Mouse (Mus musculus): ENCODE measurements around the gene Plekhb2. TPM values are rescaled to one million over a fixed set of nuclear protein-coding genes. Genes with fewer than 3 reads are reported as not detected.

The Plekhb2 gene
- 32.1 to 49.0 TPM (median 41.0 TPM) in 3 replicates for total RNA-seq (2017)

GRCm38 (mm10) chr1:34849745-34850342 lies at the start of gene Plekhb2:
TSS of gene Plekhb2 (plus strand) at chr1:34849976.
- ATAC-seq (replicated peaks; ENCODE audit: insufficient number of reproducible peaks, low FRiP score, low TSS enrichment, poor library complexity, severe bottlenecking), result peak; percentile 56

DNA sequence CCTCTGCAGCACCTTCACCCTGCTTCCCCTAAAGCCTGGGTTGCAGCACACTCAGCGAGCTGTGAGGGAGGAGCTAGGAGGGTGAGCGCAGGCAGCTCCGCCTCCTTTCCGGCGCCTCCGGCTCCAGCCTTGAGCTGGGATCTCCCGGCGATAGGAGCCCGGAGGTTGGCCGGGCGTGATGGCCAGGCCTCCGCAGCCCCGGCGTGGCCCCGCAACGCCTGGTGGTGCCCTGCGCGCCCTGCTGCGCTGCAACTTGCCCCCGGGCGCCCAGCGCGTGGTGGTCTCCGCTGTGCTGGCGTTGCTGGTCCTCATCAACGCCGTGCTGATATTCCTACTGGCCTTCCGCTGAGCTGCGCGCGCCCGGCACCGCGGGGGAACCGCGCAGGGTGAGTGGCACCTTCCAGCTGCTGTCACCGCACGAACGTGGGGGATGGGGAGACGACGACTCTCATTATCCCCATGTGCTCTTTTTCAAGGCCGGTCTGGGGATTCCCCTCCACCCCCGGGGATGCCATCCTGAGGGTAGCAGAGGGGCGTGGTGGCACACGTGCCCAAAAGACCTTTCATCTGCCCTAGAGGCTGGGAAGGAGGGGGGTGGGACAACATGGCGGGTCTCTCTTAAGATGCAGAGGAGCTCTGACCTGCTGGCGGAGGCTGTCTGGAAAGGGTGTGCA lies 48.0 kb upstream of the Plekhb2 start:
- peak; percentile 64; the same call in 1 of the 2 replicates for ATAC-seq (replicated peaks; ENCODE audit: insufficient number of reproducible peaks, low FRiP score, low TSS enrichment, poor library complexity, severe bottlenecking)

DNA sequence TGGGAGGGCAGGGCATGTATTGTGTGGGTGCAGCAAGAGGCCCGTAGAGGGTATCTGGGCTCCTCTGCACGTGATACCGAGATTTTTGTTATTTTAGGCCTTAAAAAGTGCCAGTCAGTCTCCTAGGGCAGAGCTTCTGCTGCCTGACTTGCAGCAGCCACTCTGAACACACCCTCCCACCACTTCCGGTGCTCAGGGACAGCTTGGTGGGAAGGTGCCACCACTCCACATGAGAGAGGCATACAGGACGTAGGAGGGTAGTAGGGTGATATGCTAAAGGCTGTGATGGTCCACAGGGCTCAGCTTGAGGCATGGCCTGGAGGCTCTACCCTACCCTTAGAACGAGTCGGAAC lies 47.5 kb upstream of the Plekhb2 start:
- 0 out of 2 replicates have a peak, but pooled peaks have one; percentile 20 for ATAC-seq (replicated peaks; ENCODE audit: insufficient number of reproducible peaks, low FRiP score, low TSS enrichment, poor library complexity, severe bottlenecking)

DNA sequence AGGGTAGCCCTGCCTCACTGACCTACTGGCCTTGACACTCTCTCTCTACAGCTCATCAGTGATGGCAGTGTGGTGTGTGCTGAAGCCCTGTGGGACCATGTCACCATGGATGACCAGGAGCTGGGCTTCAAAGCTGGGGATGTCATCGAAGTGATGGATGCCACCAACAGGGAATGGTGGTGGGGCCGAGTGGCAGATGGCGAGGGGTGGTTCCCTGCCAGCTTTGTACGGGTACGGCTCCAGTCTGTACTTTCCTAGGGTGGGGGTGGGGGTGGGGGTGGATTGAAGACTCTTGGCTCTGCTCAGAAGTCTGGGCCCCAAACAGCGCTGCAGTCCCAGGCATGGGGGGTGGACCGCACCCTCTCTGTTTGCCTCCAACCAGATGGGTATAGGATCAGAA lies 44.9 kb upstream of the Plekhb2 start:
- no peak for ATAC-seq (replicated peaks; ENCODE audit: insufficient number of reproducible peaks, low FRiP score, low TSS enrichment, poor library complexity, severe bottlenecking)

GRCm38 (mm10) chr1:34805931-34806520 lies 43.8 kb upstream of the Plekhb2 start:
- no peak for ATAC-seq (replicated peaks; ENCODE audit: insufficient number of reproducible peaks, low FRiP score, low TSS enrichment, poor library complexity, severe bottlenecking)

- ATAC-seq (replicated peaks; ENCODE audit: insufficient number of reproducible peaks, low FRiP score, low TSS enrichment, poor library complexity, severe bottlenecking), result no peak
Observed at GRCm38 (mm10) chr1:34808445-34808844, 41.3 kb upstream of the Plekhb2 start.

- ATAC-seq (replicated peaks; ENCODE audit: insufficient number of reproducible peaks, low FRiP score, low TSS enrichment, poor library complexity, severe bottlenecking), result no peak
Observed at GRCm38 (mm10) chr1:34810293-34810692, 39.5 kb upstream of the Plekhb2 start.

GRCm38 (mm10) chr1:34811035-34811434 lies 38.7 kb upstream of the Plekhb2 start:
- no peak for ATAC-seq (replicated peaks; ENCODE audit: insufficient number of reproducible peaks, low FRiP score, low TSS enrichment, poor library complexity, severe bottlenecking)

- no peak for ATAC-seq (replicated peaks; ENCODE audit: insufficient number of reproducible peaks, low FRiP score, low TSS enrichment, poor library complexity, severe bottlenecking)
Observed at GRCm38 (mm10) chr1:34811581-34811980, 38.2 kb upstream of the Plekhb2 start.

DNA sequence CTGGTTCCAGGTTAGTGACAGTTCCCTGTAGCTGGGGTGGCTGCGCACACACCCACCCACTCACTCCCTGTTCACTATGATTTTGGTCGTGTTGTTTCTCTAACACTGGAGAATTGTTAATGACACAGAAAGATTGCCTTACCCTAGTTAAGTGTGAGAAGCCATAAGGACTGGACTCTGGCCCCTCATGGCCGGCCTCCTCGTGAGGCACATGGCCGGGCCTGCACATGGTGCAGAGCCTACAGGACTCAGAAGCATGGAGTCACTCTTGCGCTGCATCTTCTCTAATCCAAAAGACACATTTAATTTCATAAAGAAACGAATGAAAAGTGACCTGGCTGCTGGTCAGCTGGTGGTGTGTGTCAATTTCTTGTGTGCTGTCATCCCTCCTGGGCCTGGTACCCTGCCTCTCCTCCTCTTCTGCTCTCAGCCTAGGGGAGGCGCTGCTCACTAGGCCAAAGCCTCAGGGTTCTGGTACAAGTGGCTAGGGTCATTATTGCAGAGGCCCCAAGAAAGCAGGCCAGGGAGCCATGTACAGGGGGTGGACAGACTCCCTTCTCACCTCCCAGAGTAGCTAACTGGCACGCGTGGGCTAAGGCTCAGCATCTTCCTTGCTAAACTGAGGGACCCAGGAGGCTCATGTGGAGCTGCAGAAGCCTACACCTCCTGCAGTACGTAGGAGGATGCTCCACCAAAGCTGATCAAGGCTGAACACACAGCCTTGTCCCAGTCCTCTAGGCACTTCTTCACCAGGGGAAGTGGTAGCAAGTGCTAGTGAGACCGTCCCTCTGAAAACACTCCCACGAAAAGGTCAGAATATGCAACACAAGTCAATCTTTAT lies 37.1 kb upstream of the Plekhb2 start:
- no peak for ATAC-seq (replicated peaks; ENCODE audit: insufficient number of reproducible peaks, low FRiP score, low TSS enrichment, poor library complexity, severe bottlenecking)

DNA sequence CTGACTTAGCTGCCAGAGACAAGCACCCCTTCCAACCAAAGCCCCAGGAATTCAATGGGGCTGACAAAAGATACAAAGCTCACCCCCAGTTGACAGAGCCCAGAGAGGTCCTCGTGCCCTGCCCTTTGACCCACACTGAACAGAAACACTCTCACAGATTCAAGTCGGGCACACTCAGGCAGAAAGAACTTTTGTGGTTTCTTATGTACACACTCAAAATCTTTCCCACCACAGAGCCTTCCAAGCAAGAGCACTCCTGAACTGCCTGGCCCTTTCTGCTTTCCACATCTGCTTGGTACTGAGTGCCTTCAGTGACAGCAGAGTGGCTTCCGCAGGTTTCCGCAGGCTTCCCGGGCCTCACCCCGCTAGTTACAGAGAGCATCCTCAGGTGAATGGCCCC lies 33.9 kb upstream of the Plekhb2 start:
- ATAC-seq (replicated peaks; ENCODE audit: insufficient number of reproducible peaks, low FRiP score, low TSS enrichment, poor library complexity, severe bottlenecking), result no peak

DNA sequence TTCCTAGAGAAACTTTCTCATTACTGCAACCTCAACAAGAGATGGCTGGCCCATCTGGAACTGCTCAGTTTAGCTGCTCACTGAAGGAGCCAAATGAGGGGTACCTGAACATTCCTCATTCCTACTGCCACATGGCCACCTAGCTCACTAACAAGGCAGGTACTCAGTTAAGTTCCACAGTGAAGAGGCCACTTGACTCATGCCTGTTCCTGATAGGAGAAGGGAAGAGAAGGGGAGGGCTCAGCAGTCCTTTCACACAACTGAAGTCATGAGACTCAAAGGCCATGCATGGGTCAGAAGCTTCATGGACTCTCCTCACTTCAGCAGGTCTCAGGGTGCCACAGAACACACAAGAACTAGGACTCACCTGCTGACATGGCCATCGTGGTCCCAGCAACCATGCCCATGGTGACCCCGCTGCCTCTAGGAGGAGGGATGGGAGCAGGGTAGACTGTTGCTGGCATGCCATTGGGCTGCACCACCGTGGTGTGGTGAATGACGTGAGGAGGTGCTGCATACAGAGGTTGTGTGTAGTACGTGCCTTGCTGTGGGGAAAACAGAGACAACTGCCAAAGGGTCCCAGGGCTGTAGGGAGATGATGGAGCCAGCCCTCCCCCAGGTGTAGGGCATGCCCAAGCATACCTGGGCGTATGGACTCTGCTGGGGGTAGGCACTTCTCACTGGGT lies 30.4 kb upstream of the Plekhb2 start:
- no peak for ATAC-seq (replicated peaks; ENCODE audit: insufficient number of reproducible peaks, low FRiP score, low TSS enrichment, poor library complexity, severe bottlenecking)

GRCm38 (mm10) chr1:34821411-34821810 lies 28.4 kb upstream of the Plekhb2 start:
- ATAC-seq (replicated peaks; ENCODE audit: insufficient number of reproducible peaks, low FRiP score, low TSS enrichment, poor library complexity, severe bottlenecking), result no peak

- ATAC-seq (replicated peaks; ENCODE audit: insufficient number of reproducible peaks, low FRiP score, low TSS enrichment, poor library complexity, severe bottlenecking), result no peak
Observed at GRCm38 (mm10) chr1:34822003-34822402, 27.8 kb upstream of the Plekhb2 start.

- ATAC-seq (replicated peaks; ENCODE audit: insufficient number of reproducible peaks, low FRiP score, low TSS enrichment, poor library complexity, severe bottlenecking), result no peak
Observed at GRCm38 (mm10) chr1:34822746-34823145, 27.0 kb upstream of the Plekhb2 start.

DNA sequence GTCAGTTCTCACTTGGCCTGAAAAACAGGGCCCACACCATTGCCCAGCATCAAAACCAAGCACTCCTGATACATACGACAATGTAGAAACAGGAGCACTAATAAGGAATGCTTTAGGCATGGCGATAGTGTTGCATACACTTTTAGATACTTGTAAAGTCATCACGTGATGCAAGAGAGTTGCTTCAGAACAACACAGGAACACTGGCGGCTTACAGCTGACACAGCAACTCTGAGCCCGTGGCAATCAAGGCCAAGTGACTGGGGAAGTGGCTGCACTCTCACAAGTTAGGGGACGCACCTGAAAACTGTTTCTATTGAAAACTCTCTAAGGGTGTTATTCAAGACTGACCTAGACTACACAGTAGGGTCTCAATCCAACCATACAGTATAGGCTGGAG lies 26.4 kb upstream of the Plekhb2 start:
- no peak for ATAC-seq (replicated peaks; ENCODE audit: insufficient number of reproducible peaks, low FRiP score, low TSS enrichment, poor library complexity, severe bottlenecking)

GRCm38 (mm10) chr1:34824208-34824607 lies 25.6 kb upstream of the Plekhb2 start:
- no peak for ATAC-seq (replicated peaks; ENCODE audit: insufficient number of reproducible peaks, low FRiP score, low TSS enrichment, poor library complexity, severe bottlenecking)

DNA sequence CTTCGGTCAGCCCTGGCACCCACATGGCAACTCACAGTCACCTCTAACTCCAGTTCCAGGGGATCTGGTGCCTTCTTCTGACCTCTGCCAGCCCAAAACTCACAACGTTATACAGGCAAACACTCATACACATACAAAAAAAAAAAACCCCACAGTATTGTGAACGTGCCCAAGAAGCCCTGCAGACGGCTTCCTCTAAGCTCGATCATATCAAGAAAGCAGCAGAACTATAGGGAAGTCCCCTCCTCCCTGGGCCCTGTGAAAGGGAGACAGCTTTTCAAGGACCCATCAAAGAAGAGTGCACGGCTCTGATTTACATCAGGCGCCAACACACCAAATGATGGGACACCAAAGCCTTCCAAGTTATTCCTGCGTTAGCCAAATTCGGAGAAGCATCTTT lies 23.9 kb upstream of the Plekhb2 start:
- ATAC-seq (replicated peaks; ENCODE audit: insufficient number of reproducible peaks, low FRiP score, low TSS enrichment, poor library complexity, severe bottlenecking), result no peak

DNA sequence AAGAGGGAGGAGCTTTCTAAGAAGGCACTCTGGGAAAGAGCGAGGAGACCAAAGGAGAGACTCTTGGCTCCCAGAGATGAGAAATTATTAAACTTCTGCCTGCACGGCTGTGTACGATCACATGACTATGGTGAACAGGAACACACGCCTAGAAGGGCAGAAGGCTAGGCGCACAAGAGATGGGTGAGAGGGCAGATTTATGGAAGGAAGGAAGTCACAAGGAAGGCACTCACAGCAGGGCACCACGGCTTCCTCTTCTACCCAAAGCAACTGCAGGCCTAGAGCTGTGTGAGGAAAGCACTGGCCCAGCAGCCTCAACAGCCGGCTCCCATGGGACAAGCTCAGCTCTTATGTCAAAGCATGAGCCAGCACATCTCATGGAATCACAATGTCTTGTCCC lies 21.9 kb upstream of the Plekhb2 start:
- ATAC-seq (replicated peaks; ENCODE audit: insufficient number of reproducible peaks, low FRiP score, low TSS enrichment, poor library complexity, severe bottlenecking), result peak; percentile 81
